Mouse (Mus musculus): ENCODE data around the gene Fstl4. TPM values are rescaled to one million over a fixed set of nuclear protein-coding genes. Genes with fewer than 3 reads are reported as not detected.

Gene Fstl4
- polyA plus RNA-seq, 3 experiments from 2014 or later, result not detected

GRCm38 (mm10) chr11:52914431-52914830 is 150.0 kb downstream of the Fstl4 start:
- ATAC-seq, result no peak

- ATAC-seq, result no peak
Measured at GRCm38 (mm10) chr11:52915648-52916047, 151.2 kb downstream of the Fstl4 start.

GRCm38 (mm10) chr11:52919231-52919960 is 155.0 kb downstream of the Fstl4 start:
- peak; percentile 50 for ATAC-seq

- no peak for ATAC-seq
Measured at GRCm38 (mm10) chr11:52924196-52924595, 159.8 kb downstream of the Fstl4 start.

- ATAC-seq, result no peak
Measured at GRCm38 (mm10) chr11:52928321-52928720, 163.9 kb downstream of the Fstl4 start.

GRCm38 (mm10) chr11:52939336-52940070 is 175.1 kb downstream of the Fstl4 start:
- ATAC-seq, result no peak

GRCm38 (mm10) chr11:52942967-52943366 is 178.5 kb downstream of the Fstl4 start:
- ATAC-seq, result no peak

- ATAC-seq, result no peak
Measured at GRCm38 (mm10) chr11:52954995-52955394, 190.6 kb downstream of the Fstl4 start.

- ATAC-seq, result no peak
Measured at GRCm38 (mm10) chr11:52968809-52969208, 204.4 kb downstream of the Fstl4 start.

GRCm38 (mm10) chr11:52970396-52970795 is 206.0 kb downstream of the Fstl4 start:
- no peak for ATAC-seq

GRCm38 (mm10) chr11:52986986-52987385 is 222.6 kb downstream of the Fstl4 start:
- ATAC-seq, result no peak

- no peak for ATAC-seq
Measured at GRCm38 (mm10) chr11:52994688-52995087, 230.3 kb downstream of the Fstl4 start.

GRCm38 (mm10) chr11:52996434-52997093 is 232.1 kb downstream of the Fstl4 start:
- no peak for ATAC-seq

- no peak for ATAC-seq
Measured at GRCm38 (mm10) chr11:52997421-52997820, 233.0 kb downstream of the Fstl4 start.

- no peak for ATAC-seq
Measured at GRCm38 (mm10) chr11:53000226-53000625, 235.8 kb downstream of the Fstl4 start.

GRCm38 (mm10) chr11:53003361-53003760 is 238.9 kb downstream of the Fstl4 start:
- ATAC-seq, result no peak

GRCm38 (mm10) chr11:53003811-53004210 is 239.4 kb downstream of the Fstl4 start:
- no peak for ATAC-seq

- ATAC-seq, result no peak
Measured at GRCm38 (mm10) chr11:53009597-53009996, 245.2 kb downstream of the Fstl4 start.

GRCm38 (mm10) chr11:53011996-53012505 is 247.6 kb downstream of the Fstl4 start:
- ATAC-seq, result no peak

GRCm38 (mm10) chr11:53013906-53014305 is 249.5 kb downstream of the Fstl4 start:
- no peak for ATAC-seq

- ATAC-seq, result no peak
Measured at GRCm38 (mm10) chr11:53016358-53017021, 252.1 kb downstream of the Fstl4 start.

- ATAC-seq, result no peak
Measured at GRCm38 (mm10) chr11:53019509-53019908, 255.1 kb downstream of the Fstl4 start.

GRCm38 (mm10) chr11:53024403-53024802 is 260.0 kb downstream of the Fstl4 start:
- ATAC-seq, result no peak

Measured in inflammation-experienced regulatory T-cells, adult 6 months (primary cell).